Mouse (Mus musculus) adrenal gland, postnatal 10 days (tissue): ENCODE measurements around the gene Intu. TPM values are rescaled to one million over a fixed set of nuclear protein-coding genes. Genes with fewer than 3 reads are reported as not detected.

Experiments used
- DNase-seq: peaks from one replicate; pipeline ENCODE4 v3.0.0; 2021; ENCODE audit warnings: mixed read lengths
- long read RNA-seq, 2 experiments: library from polyadenylated mRNA; stranded (forward); transcript quantifications; one replicate each; pipeline ENCODE4 v2.0.0; 2021
- total RNA-seq, 2 experiments: library from RNA; stranded (reverse); gene quantifications; 2 replicates each; pipeline ENCODE4 v1.2.3; 2021

Gene Intu
- 1 to 10 TPM; 2.6 to 2.8 TPM for total RNA-seq
- long read RNA-seq, experiment 1, partial matches to known transcripts, result 3 of 3 reads
- long read RNA-seq, experiment 1, other reads (novel, unspliced or antisense), result 0 of 3 reads
- long read RNA-seq, experiment 2, result 0 reads

GRCm38 (mm10) chr3:40531286-40532141 lies at the start of gene Intu:
Gene Intu (plus strand): TSS chr3:40531286.
- DNase-seq, result peak; percentile 78

- DNase-seq, result no peak
Observed at GRCm38 (mm10) chr3:40483221-40483654, 47.8 kb upstream of the Intu start.

- no peak for DNase-seq
Observed at GRCm38 (mm10) chr3:40487381-40487780, 43.7 kb upstream of the Intu start.

GRCm38 (mm10) chr3:40491742-40492141 lies 39.3 kb upstream of the Intu start:
- DNase-seq, result no peak

- DNase-seq, result no peak
Observed at GRCm38 (mm10) chr3:40498898-40499297, 32.2 kb upstream of the Intu start.

- DNase-seq, result no peak
Observed at GRCm38 (mm10) chr3:40500157-40500808, 30.8 kb upstream of the Intu start.

- no peak for DNase-seq
Observed at GRCm38 (mm10) chr3:40504377-40504776, 26.7 kb upstream of the Intu start.

GRCm38 (mm10) chr3:40505451-40506014 lies 25.6 kb upstream of the Intu start:
- DNase-seq, result no peak

- no peak for DNase-seq
Observed at GRCm38 (mm10) chr3:40508927-40509576, 22.0 kb upstream of the Intu start.

GRCm38 (mm10) chr3:40510567-40510966 lies 20.5 kb upstream of the Intu start:
- DNase-seq, result peak; percentile 58

GRCm38 (mm10) chr3:40512936-40513829 lies 17.9 kb upstream of the Intu start:
- DNase-seq, result no peak

- DNase-seq, result no peak
Observed at GRCm38 (mm10) chr3:40518240-40518639, 12.8 kb upstream of the Intu start.

- no peak for DNase-seq
Observed at GRCm38 (mm10) chr3:40519555-40519954, 11.5 kb upstream of the Intu start.

- no peak for DNase-seq
Observed at GRCm38 (mm10) chr3:40520567-40520966, 10.5 kb upstream of the Intu start.

GRCm38 (mm10) chr3:40522446-40522845 lies 8.6 kb upstream of the Intu start:
- no peak for DNase-seq

- DNase-seq, result no peak
Observed at GRCm38 (mm10) chr3:40522846-40523245, 8.2 kb upstream of the Intu start.

GRCm38 (mm10) chr3:40523371-40523783 lies 7.7 kb upstream of the Intu start:
- no peak for DNase-seq

GRCm38 (mm10) chr3:40524841-40525240 lies 6.2 kb upstream of the Intu start:
- no peak for DNase-seq

GRCm38 (mm10) chr3:40525341-40525740 lies 5.7 kb upstream of the Intu start:
- DNase-seq, result peak; percentile 69

- DNase-seq, result no peak
Observed at GRCm38 (mm10) chr3:40526095-40526494, 5.0 kb upstream of the Intu start.

- DNase-seq, result no peak
Observed at GRCm38 (mm10) chr3:40527218-40527617, 3.9 kb upstream of the Intu start.
